Mouse (Mus musculus) hindbrain, postnatal 0 days (tissue): ENCODE measurements around the gene Hdac9. TPM values are rescaled to one million over a fixed set of nuclear protein-coding genes. Genes with fewer than 3 reads are reported as not detected.

Source experiments
- ATAC-seq: fragments of 200-750 bp; cut with Nextera tagmentation; 2 replicates; pipeline ENCODE4 v1.8.0; 2017; ENCODE audit warnings: mild to moderate bottlenecking, moderate TSS enrichment, moderate library complexity
- DNase-seq: peaks from one replicate; pipeline ENCODE4 v3.0.0-alpha.2; 2015; ENCODE audit warnings: low spot score
- H3K27ac ChIP-seq: fragments of 300-500 bp; sonication (generic); 2 replicates; pipeline ENCODE4 v1.5.1; 2014; ENCODE audit warnings: mild to moderate bottlenecking
- H3K27me3 ChIP-seq: fragments of 300-500 bp; sonication (generic); 2 replicates; pipeline ENCODE4 v1.6.1; 2014; ENCODE audit warnings: low read length, mixed read lengths; ENCODE audit not compliant: insufficient read depth
- H3K36me3 ChIP-seq: fragments of 300-500 bp; sonication (generic); 2 replicates; pipeline ENCODE4 v1.6.1; 2014; ENCODE audit warnings: low read length, mixed read lengths; ENCODE audit not compliant: insufficient read depth
- H3K4me1 ChIP-seq: fragments of 300-500 bp; sonication (generic); 2 replicates; pipeline ENCODE4 v1.6.1; 2014; ENCODE audit warnings: antibody characterized with exemption, low read length, mixed read lengths; ENCODE audit not compliant: insufficient read depth
- H3K4me2 ChIP-seq: fragments of 300-500 bp; sonication (generic); 2 replicates; pipeline ENCODE4 v1.6.1; 2014; ENCODE audit warnings: low read depth, mild to moderate bottlenecking, low read length, moderate library complexity, mixed read lengths
- H3K4me3 ChIP-seq: fragments of 300-500 bp; sonication (generic); 2 replicates; pipeline ENCODE4 v1.5.1; 2014; ENCODE audit warnings: low read length
- H3K9ac ChIP-seq: fragments of 300-500 bp; sonication (generic); replicated peaks from 2 replicates; pipeline ENCODE4 v1.6.1; 2014; ENCODE audit warnings: mild to moderate bottlenecking, low read length, moderate library complexity, mixed read lengths
- H3K9me3 ChIP-seq: fragments of 300-500 bp; sonication (generic); 2 replicates; pipeline ENCODE4 v1.6.1; 2016; ENCODE audit warnings: low read length, mixed read lengths
- CTCF ChIP-seq: IDR thresholded peaks from 2 replicates; pipeline ENCODE4 v1.5.1; 2016; ENCODE audit warnings: antibody characterized with exemption, control low read depth, low read depth
- WGBS: fragments of 180-500 bp; shearing (Covaris S2); extraction: QIAGEN DNeasy Blood & Tissue Kit; methylation state at CpG from one replicate; pipeline ENCODE4 v1.1.7; 2014; 5-methylcytosine and 5-hydroxymethylcytosine counted together
- polyA plus RNA-seq: library from polyadenylated mRNA; unstranded; fragments of >200 nt; fragmentation: Nextera tagmentation; extraction: Ambion mirVana; gene quantifications from 2 replicates; pipeline ENCODE4 v1.2.1, GENCODE M21; 2015
- total RNA-seq: library from RNA; depleted of rRNA; stranded (reverse); fragments of >200 nt; gene quantifications from 2 replicates; pipeline ENCODE4 v1.2.3, GENCODE M21; 2014

Hdac9 gene
- total and polyA plus RNA-seq, 2 experiments from 2014 or later, result 12.2 to 14.8 TPM

- H3K4me1 ChIP-seq, result no peaks in the 10 kb centered on the region
- ATAC-seq, result no peak
- H3K27ac ChIP-seq, result no peak overlapping the region
- no peaks in the 10 kb centered on the region for H3K9me3 ChIP-seq
- no peaks in the 10 kb centered on the region for H3K36me3 ChIP-seq
- TF ChIP-seq CTCF, result no peak
- H3K27me3 ChIP-seq, result no peaks in the 10 kb centered on the region
- no peak for DNase-seq
- H3K4me2 ChIP-seq, result no peak overlapping the region
- H3K9ac ChIP-seq, result no peak overlapping the region
- 98% methylated on average over 2 of the region's 2 CpGs for WGBS
- no peak overlapping the region for H3K4me3 ChIP-seq
Measured at GRCm38 (mm10) chr12:34218561-34218960, 698.3 kb downstream of the Hdac9 start.

GRCm38 (mm10) chr12:34215023-34216020, 701.6 kb downstream of the Hdac9 start:
- Histone ChIP-seq H3K9me3 (no peaks in the 10 kb centered on the region), H3K4me2 (0 out of 2 replicates have a peak overlapping the region, but pooled peaks have one; percentile 7), H3K27ac (no peak overlapping the region), H3K36me3 (no peaks in the 10 kb centered on the region), H3K4me3 (no peak overlapping the region), H3K4me1 (no peaks in the 10 kb centered on the region), H3K27me3 (no peaks in the 10 kb centered on the region), H3K9ac (no peak overlapping the region)
- 53% methylated on average over 17 of the region's 17 CpGs for WGBS
- no peak for ATAC-seq
- no peak for DNase-seq
- no peak for TF ChIP-seq CTCF

- no peak for TF ChIP-seq CTCF
- Histone ChIP-seq H3K9ac (no peak overlapping the region), H3K27ac (no peak overlapping the region), H3K36me3 (no peaks in the 10 kb centered on the region), H3K4me1 (no peaks in the 10 kb centered on the region), H3K4me2 (no peak overlapping the region), H3K27me3 (no peaks in the 10 kb centered on the region), H3K9me3 (no peaks in the 10 kb centered on the region), H3K4me3 (no peak overlapping the region)
- DNase-seq (no peak), ATAC-seq (no peak)
- whole genome bisulfite sequencing, result 78% methylated on average over 3 of the region's 3 CpGs
Measured at GRCm38 (mm10) chr12:34212162-34212561, 704.7 kb downstream of the Hdac9 start.

GRCm38 (mm10) chr12:34201471-34201870, 715.4 kb downstream of the Hdac9 start:
- no peak for ATAC-seq
- no peak overlapping the region for H3K27ac ChIP-seq
- 77% methylated on average over 3 of the region's 3 CpGs for WGBS

GRCm38 (mm10) chr12:34200030-34200446, 716.9 kb downstream of the Hdac9 start:
- no peak for DNase-seq
- no peak for ATAC-seq
- TF ChIP-seq CTCF, result no peak
- no peaks in the 10 kb centered on the region for H3K27me3 ChIP-seq
- H3K9me3 ChIP-seq, result no peaks in the 10 kb centered on the region
- no peak overlapping the region for H3K9ac ChIP-seq
- H3K4me3 ChIP-seq, result no peak overlapping the region
- WGBS, result 72% methylated on average over 4 of the region's 4 CpGs
- H3K4me1 ChIP-seq, result no peaks in the 10 kb centered on the region
- H3K36me3 ChIP-seq, result no peaks in the 10 kb centered on the region
- H3K4me2 ChIP-seq, result no peak overlapping the region
- no peak overlapping the region for H3K27ac ChIP-seq

More at GRCm38 (mm10) chr12:34201471-34201870, 715.4 kb downstream of the Hdac9 start:
- Histone ChIP-seq H3K27me3 (no peaks in the 10 kb centered on the region), H3K36me3 (no peaks in the 10 kb centered on the region), H3K4me1 (no peaks in the 10 kb centered on the region), H3K9ac (no peak overlapping the region), H3K4me2 (no peak overlapping the region), H3K4me3 (no peak overlapping the region), H3K9me3 (no peaks in the 10 kb centered on the region)
- no peak for DNase-seq
- no peak; the same call in 1 of the 2 replicates for TF ChIP-seq CTCF

- no peak for ATAC-seq
- no peak for DNase-seq
- no peaks in the 10 kb centered on the region for H3K9me3 ChIP-seq
- no peak overlapping the region for H3K4me3 ChIP-seq
- H3K27ac ChIP-seq, result no peak overlapping the region
- H3K27me3 ChIP-seq, result no peaks in the 10 kb centered on the region
- no peaks in the 10 kb centered on the region for H3K4me1 ChIP-seq
- no peak for TF ChIP-seq CTCF
- no peak overlapping the region for H3K4me2 ChIP-seq
- H3K36me3 ChIP-seq, result no peaks in the 10 kb centered on the region
- no peak overlapping the region for H3K9ac ChIP-seq
Measured at GRCm38 (mm10) chr12:34195155-34195828, 721.6 kb downstream of the Hdac9 start.

GRCm38 (mm10) chr12:34194116-34194515, 722.8 kb downstream of the Hdac9 start:
- 91% methylated on average over 4 of the region's 4 CpGs for WGBS
- ATAC-seq (no peak), DNase-seq (no peak)
- Histone ChIP-seq H3K9me3 (no peaks in the 10 kb centered on the region), H3K4me3 (no peak overlapping the region), H3K27me3 (no peaks in the 10 kb centered on the region), H3K9ac (no peak overlapping the region), H3K4me2 (no peak overlapping the region), H3K27ac (no peak overlapping the region), H3K36me3 (no peaks in the 10 kb centered on the region), H3K4me1 (no peaks in the 10 kb centered on the region)
- no peak for TF ChIP-seq CTCF
